Mouse (Mus musculus): Measurements from ENCODE around the gene Psmb6. TPM values are rescaled to one million over a fixed set of nuclear protein-coding genes. Genes with fewer than 3 reads are reported as not detected.
A peak's percentile ranks its signal among the peaks of the same experiment; 100 is the strongest.
"Not testable (repeated sequence)": the region's sequence is repeated elsewhere in the genome, so short reads cannot be mapped to it uniquely, and the experiment has no call there.

The Psmb6 gene
- polyA plus RNA-seq, 1 experiment from 2014 or later: 969 TPM

DNA sequence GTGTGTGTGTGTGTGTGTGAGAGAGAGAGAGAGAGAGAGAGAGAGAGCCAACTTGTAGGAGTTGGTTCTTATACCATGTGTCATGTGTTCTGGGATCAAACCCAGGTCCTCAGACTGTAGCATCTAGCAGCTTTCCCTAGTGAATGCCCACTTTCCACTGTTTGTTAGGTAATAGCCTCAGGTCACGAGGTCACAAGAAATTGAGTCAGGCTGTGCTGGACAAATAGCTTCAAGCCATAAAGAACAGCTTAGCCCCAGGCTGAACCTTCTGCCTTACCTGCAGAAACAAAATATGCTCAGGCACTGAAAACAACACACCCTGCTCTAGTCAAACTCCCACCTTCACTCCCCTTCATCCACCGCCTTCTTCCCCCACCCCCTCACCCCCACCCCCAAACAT is 13.9 kb upstream of the Psmb6 start:
- Histone ChIP-seq H3K4me1 (peaks cover 8% of the 10 kb centered on the region), H3K9me3 (no peaks in the 10 kb centered on the region), H3K27me3 (ENCODE audit: insufficient read depth, poor library complexity, severe bottlenecking) (peaks cover 26% of the 10 kb centered on the region), H3K36me3 (no peaks in the 10 kb centered on the region), H3K4me3 (no peak overlapping the region), H3K27ac (no peak overlapping the region)
- WGBS: 60% methylated on average over 2 of the region's 2 CpGs
- DNase-seq (ENCODE audit: low spot score): no peak

DNA sequence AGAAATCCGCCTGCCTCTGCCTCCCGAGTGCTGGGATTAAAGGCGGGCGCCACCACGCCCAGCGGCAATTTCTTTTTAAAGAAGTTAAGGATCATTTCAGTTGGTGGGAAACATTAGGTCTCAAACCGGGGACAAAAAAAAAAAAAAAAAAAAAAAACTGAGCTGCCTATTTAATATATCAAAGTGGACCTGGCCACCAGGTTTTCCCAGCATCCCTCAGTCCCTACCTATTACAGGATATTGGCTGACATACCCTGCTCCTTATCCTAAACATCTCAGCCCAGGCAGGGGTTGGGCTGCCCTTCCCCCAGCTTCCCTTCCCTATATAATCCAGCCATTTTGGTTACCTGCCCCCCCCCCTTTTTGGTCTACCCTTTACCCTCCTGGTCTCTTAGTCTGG is 13.3 kb upstream of the Psmb6 start:
- 82% methylated on average over 7 of the region's 7 CpGs for WGBS
- Histone ChIP-seq H3K4me1 (peaks cover 8% of the 10 kb centered on the region), H3K4me3 (no peak overlapping the region), H3K27ac (no peak overlapping the region), H3K27me3 (ENCODE audit: insufficient read depth, poor library complexity, severe bottlenecking) (peaks cover 26% of the 10 kb centered on the region), H3K36me3 (no peaks in the 10 kb centered on the region), H3K9me3 (no peaks in the 10 kb centered on the region)
- no peak for DNase-seq (ENCODE audit: low spot score)

- DNase-seq (ENCODE audit: low spot score): no peak
- Histone ChIP-seq H3K36me3 (no peaks in the 10 kb centered on the region), H3K9me3 (no peaks in the 10 kb centered on the region), H3K27ac (no peak overlapping the region), H3K4me3 (no peak overlapping the region), H3K27me3 (ENCODE audit: insufficient read depth, poor library complexity, severe bottlenecking) (peaks cover 21% of the 10 kb centered on the region), H3K4me1 (peaks cover 8% of the 10 kb centered on the region)
- WGBS: 72% methylated on average over 7 of the region's 7 CpGs
Measured at GRCm38 (mm10) chr11:70512709-70513342, 12.3 kb upstream of the Psmb6 start.

DNA sequence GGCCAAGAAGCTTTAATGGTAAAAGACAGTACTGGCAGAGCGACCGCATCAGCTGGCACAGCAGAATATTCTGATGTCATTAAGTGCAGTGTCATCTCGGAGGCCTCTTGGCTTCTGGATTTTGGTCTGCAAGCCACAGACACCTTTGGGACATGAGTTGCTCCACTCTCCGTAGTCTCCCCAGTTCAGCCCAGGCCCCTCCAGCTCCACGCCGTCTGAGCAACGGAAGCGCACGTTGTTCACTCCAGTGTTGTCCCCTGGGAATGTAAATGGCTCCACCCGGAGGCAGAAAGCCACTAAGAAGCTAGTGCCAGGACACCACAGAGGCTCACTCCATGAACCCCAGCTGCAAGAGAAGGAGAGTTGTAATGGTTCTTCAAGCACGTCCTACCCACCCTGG is 11.6 kb upstream of the Psmb6 start:
- WGBS: 60% methylated on average over 11 of the region's 11 CpGs
- no peak for DNase-seq (ENCODE audit: low spot score)
- H3K36me3 ChIP-seq: no peaks in the 10 kb centered on the region
- no peaks in the 10 kb centered on the region for H3K9me3 ChIP-seq
- H3K4me3 ChIP-seq: no peak overlapping the region
- no peak overlapping the region for H3K27ac ChIP-seq
- peaks cover 18% of the 10 kb centered on the region for H3K27me3 ChIP-seq (ENCODE audit: insufficient read depth, poor library complexity, severe bottlenecking)
- peaks cover 8% of the 10 kb centered on the region for H3K4me1 ChIP-seq

DNA sequence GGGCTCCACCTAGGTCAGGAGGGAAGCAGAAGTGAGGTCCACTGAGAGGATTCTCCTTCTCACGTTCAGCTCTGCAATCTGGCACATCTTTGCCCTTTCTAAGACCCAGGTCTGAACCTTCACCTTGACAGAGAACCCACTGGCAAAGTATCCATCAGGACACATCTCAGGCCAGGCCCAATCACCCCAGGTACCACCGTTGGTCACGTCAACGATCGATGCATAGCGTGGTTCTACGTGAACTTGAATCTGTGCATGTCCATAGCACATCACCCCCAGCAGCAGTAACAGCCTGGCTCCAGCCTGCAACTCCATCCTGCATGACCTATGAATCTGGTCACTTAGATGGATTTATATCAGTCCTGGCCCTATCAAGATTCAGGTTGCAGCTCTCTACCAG is 10.9 kb upstream of the Psmb6 start, which contains the start of gene Vmo1:
Gene Vmo1, minus strand, starts transcription at position 329 of the 400 bp plus-strand sequence.
- Histone ChIP-seq H3K27me3 (ENCODE audit: insufficient read depth, poor library complexity, severe bottlenecking) (peaks cover 22% of the 10 kb centered on the region), H3K36me3 (no peaks in the 10 kb centered on the region), H3K9me3 (no peaks in the 10 kb centered on the region), H3K4me3 (no peak within 1 kb of the TSS), H3K4me1 (peaks cover 8% of the 10 kb centered on the region), H3K27ac (no peak within 1 kb of the TSS)
- WGBS: 88% methylated on average over 7 of the region's 7 CpGs
- no peak for DNase-seq (ENCODE audit: low spot score)

GRCm38 (mm10) chr11:70516352-70516751 is 8.8 kb upstream of the Psmb6 start:
- no peak for DNase-seq (ENCODE audit: low spot score)
- no peaks in the 10 kb centered on the region for H3K36me3 ChIP-seq
- no peak overlapping the region for H3K4me3 ChIP-seq
- peaks cover 22% of the 10 kb centered on the region; the same call in 1 of the 2 replicates for H3K27me3 ChIP-seq (ENCODE audit: insufficient read depth, poor library complexity, severe bottlenecking)
- no peak overlapping the region for H3K27ac ChIP-seq
- peaks cover 17% of the 10 kb centered on the region for H3K4me1 ChIP-seq
- H3K9me3 ChIP-seq: no peaks in the 10 kb centered on the region
- WGBS: 30% methylated on average over 2 of the region's 2 CpGs

DNA sequence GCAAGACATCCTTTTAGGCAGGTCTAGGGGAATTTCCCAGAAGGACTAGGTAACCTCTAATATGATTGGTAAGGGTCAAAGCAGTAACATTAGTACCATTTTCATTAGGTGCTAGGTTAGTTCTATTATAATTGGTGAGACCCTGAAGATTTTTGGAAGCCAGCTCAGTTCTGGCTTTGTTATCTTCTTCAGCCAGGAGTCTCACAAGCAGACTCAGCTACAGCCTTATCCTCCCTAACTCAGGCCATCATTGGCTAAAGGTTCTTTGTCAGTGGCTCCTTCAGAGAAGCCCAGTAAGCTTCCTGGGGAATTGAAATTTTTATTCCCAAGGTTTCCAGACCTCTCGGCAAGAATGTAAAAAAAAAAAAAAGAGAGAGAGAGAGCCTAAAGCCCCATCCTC is 6.7 kb upstream of the Psmb6 start:
- no peak for DNase-seq (ENCODE audit: low spot score)
- WGBS: 58% methylated on average over 1 of the region's 1 CpGs
- peaks cover 17% of the 10 kb centered on the region for H3K4me1 ChIP-seq
- no peaks in the 10 kb centered on the region for H3K9me3 ChIP-seq
- peaks cover 17% of the 10 kb centered on the region; the same call in 1 of the 2 replicates for H3K27me3 ChIP-seq (ENCODE audit: insufficient read depth, poor library complexity, severe bottlenecking)
- no peaks in the 10 kb centered on the region for H3K36me3 ChIP-seq
- H3K4me3 ChIP-seq: no peak overlapping the region
- no peak overlapping the region for H3K27ac ChIP-seq

GRCm38 (mm10) chr11:70518923-70519322 is 6.2 kb upstream of the Psmb6 start, which contains the start of gene Gltpd2:
Gene Gltpd2 (plus strand): TSS chr11:70519196.
- H3K27me3 ChIP-seq (ENCODE audit: insufficient read depth, poor library complexity, severe bottlenecking): peaks cover 13% of the 10 kb centered on the region; the same call in 1 of the 2 replicates
- peaks cover 14% of the 10 kb centered on the region for H3K4me1 ChIP-seq
- 78% methylated on average over 10 of the region's 10 CpGs for WGBS
- peak within 1 kb of the TSS; percentile 86 for H3K27ac ChIP-seq
- H3K36me3 ChIP-seq: no peaks in the 10 kb centered on the region
- H3K9me3 ChIP-seq: no peaks in the 10 kb centered on the region
- H3K4me3 ChIP-seq: peak within 1 kb of the TSS; percentile 53
- no peak for DNase-seq (ENCODE audit: low spot score)

- Histone ChIP-seq H3K4me1 (peaks cover 14% of the 10 kb centered on the region), H3K9me3 (no peaks in the 10 kb centered on the region), H3K4me3 (peak overlapping the region; percentile 53), H3K36me3 (no peaks in the 10 kb centered on the region), H3K27ac (peak overlapping the region; percentile 86), H3K27me3 (ENCODE audit: insufficient read depth, poor library complexity, severe bottlenecking) (peaks cover 13% of the 10 kb centered on the region; the same call in 1 of the 2 replicates)
- WGBS: 5% methylated on average over 41 of the region's 41 CpGs
- no peak for DNase-seq (ENCODE audit: low spot score)
Measured at GRCm38 (mm10) chr11:70520178-70520769, 4.9 kb upstream of the Psmb6 start.

GRCm38 (mm10) chr11:70523306-70523989 is 1.7 kb upstream of the Psmb6 start:
- 85% methylated on average over 8 of the region's 8 CpGs for WGBS
- not testable (repeated sequence) for H3K4me3 ChIP-seq; H3K27ac ChIP-seq; DNase-seq (ENCODE audit: low spot score); H3K9me3 ChIP-seq
- H3K4me1 ChIP-seq: peaks cover 24% of the 10 kb centered on the region
- peaks cover 25% of the 10 kb centered on the region for H3K36me3 ChIP-seq
- H3K27me3 ChIP-seq (ENCODE audit: insufficient read depth, poor library complexity, severe bottlenecking): peaks cover 13% of the 10 kb centered on the region; the same call in 1 of the 2 replicates

DNA sequence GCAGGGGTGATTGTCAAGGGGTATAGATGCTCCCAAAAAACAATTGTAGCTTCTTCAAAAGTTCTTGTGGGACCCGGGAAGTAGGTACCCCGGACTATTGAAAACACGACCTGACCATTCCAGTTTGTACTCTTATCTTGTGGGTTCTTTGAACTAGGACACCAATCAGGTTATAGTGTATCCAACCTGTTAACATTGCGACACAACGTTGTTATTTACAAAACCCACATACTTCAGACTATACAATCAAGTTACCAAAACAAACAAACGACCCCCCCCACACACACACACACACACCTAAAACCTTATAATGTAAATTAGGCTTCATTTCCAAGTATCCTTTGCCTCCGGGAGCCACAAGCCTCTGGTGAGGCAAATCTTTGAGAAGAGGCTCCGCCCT is 385 bp upstream of the Psmb6 start:
- peaks cover 19% of the 10 kb centered on the region for H3K4me1 ChIP-seq
- peaks cover 27% of the 10 kb centered on the region for H3K36me3 ChIP-seq
- peak overlapping the region; percentile 69; the same call in 1 of the 2 replicates for H3K27ac ChIP-seq
- H3K27me3 ChIP-seq (ENCODE audit: insufficient read depth, poor library complexity, severe bottlenecking): peaks cover 2% of the 10 kb centered on the region; the same call in 1 of the 2 replicates
- H3K9me3 ChIP-seq: no peaks in the 10 kb centered on the region
- DNase-seq (ENCODE audit: low spot score): no peak
- peak overlapping the region; percentile 89 for H3K4me3 ChIP-seq
- 6% methylated on average over 8 of the region's 8 CpGs for WGBS

DNA sequence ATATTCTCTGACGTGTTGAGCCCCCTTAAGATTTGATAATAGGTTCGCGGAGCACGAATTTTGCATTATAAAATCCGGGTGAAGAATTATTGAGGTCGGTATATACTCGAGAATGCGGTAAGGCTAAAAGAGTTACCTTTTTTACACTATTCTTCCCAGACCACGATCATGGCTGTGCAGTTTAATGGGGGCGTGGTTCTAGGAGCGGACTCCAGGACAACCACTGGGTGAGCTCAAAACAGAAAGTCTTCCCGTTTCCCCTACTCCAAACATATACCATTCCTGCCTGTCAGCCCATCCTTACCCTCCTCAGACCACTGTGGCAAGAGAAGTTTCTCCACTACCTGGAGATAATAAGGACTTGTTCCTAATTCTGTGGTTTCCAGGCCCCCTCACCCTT is 559 bp downstream of the Psmb6 start:
- Histone ChIP-seq H3K4me1 (peaks cover 10% of the 10 kb centered on the region), H3K4me3 (peak overlapping the region; percentile 89), H3K36me3 (peaks cover 27% of the 10 kb centered on the region), H3K27me3 (ENCODE audit: insufficient read depth, poor library complexity, severe bottlenecking) (no peaks in the 10 kb centered on the region), H3K27ac (peak overlapping the region; percentile 90), H3K9me3 (no peaks in the 10 kb centered on the region)
- 3% methylated on average over 12 of the region's 12 CpGs for WGBS
- DNase-seq (ENCODE audit: low spot score): no peak

- no peaks in the 10 kb centered on the region for H3K27me3 ChIP-seq (ENCODE audit: insufficient read depth, poor library complexity, severe bottlenecking)
- no peak for DNase-seq (ENCODE audit: low spot score)
- peak overlapping the region; percentile 89 for H3K4me3 ChIP-seq
- H3K36me3 ChIP-seq: peaks cover 27% of the 10 kb centered on the region
- 88% methylated on average over 12 of the region's 12 CpGs for WGBS
- no peaks in the 10 kb centered on the region for H3K9me3 ChIP-seq
- H3K4me1 ChIP-seq: peaks cover 10% of the 10 kb centered on the region
- H3K27ac ChIP-seq: peak overlapping the region; percentile 90; the same call in 1 of the 2 replicates
Measured at GRCm38 (mm10) chr11:70526211-70526610, 1.0 kb downstream of the Psmb6 start.

Data from heart, embryonic 10.5 days (tissue).